Mouse (Mus musculus): Measurements from ENCODE around the gene Fntb.

Gene Fntb

DNA sequence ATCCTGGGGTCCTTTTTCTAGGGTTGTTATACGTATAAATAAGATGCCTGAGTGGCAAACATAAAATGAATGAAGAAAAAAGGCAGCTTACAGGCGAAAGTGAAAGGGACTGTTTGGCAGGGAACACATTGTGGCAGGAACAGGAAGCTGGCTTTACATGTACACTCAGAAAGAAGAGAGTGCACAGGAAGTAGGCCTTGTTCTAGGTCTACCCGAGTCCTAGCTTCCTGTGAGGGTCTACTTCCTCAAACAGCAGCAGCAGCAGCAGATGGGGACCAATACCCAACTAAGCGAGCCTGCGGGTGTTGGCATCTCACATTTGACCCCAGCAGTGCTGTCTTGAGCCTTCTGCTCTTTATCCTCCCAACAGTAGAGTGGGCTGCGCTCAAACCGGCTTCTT, 121.4 kb downstream of the Fntb start:
- DNase-seq (ENCODE audit: low read depth, low spot score), result no peak

DNA sequence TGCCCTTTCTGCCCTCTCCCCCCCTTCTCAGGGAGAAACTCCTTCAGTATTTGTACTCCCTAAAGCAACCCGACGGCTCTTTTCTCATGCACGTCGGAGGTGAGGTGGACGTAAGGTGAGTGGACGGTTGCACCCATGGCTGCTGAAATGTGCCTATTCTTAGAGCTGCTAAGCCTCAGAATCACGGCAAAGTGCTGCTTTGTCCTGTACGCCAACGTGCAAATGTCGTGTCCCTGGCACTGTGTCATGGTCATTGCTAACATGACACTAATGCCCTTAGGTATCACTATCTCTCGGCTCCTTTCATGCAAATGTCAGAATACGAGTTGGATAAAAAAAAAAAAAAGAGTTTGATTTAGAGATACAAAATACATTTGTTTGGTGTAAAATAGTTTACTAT, 122.6 kb downstream of the Fntb start:
- peak; percentile 44 for DNase-seq (ENCODE audit: low read depth, low spot score)

DNA sequence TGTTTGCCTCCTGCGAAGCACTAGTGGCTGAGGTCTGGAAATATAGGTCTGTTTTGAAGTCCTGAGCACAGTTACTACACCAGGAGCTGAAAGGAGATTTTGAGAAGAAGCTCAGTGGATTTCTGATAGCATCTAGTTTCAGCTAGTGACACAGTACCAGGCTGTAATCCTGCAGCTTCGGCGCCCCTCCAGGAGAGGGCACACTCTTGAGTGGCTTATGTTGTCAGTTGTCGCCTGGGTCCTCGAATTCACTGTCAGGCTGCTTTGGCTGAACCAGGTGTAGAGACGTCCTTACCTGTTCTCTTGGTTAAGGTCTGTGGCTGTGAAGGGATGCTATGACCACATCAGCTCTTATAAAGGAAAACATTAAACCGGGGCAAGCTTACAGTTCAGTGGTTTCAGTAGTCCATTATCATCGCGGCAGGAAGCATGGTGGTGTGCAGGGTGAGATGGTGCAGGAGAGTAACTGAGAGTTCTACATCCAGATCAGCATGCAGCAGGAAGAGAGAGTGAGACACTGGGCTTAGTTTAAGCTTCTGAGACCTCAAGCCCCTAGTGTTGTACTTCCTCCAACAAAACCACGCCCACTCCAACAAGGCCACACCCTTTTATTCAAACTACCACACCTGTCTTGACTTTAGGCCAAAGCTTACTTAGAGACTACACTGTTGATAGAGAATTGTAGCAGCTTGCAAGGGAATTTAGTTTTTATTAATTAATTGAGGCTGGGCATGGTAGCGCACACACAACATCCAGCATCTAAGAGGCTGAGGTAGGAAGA, 124.2 kb downstream of the Fntb start:
- no peak for DNase-seq (ENCODE audit: low read depth, low spot score)

DNA sequence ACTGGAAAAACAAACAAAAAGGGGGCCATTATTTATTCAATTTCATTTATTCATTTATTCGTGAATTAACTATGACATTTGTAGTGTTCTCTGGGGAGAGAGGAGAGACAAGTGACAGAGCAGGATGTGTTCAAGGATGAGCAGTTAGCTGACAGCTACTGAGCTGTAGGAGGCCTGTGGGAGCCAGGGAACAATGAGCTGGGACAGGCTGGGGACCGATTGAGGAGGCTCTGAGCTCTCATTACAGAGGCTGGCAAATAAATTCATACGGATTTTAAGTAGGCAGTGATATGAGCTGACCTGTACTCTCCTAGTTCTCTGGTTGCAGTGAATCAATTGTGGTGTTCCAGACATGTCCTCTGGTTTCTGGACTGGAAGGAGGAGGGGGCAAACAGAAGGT, 125.8 kb downstream of the Fntb start:
- no peak for DNase-seq (ENCODE audit: low read depth, low spot score)

DNA sequence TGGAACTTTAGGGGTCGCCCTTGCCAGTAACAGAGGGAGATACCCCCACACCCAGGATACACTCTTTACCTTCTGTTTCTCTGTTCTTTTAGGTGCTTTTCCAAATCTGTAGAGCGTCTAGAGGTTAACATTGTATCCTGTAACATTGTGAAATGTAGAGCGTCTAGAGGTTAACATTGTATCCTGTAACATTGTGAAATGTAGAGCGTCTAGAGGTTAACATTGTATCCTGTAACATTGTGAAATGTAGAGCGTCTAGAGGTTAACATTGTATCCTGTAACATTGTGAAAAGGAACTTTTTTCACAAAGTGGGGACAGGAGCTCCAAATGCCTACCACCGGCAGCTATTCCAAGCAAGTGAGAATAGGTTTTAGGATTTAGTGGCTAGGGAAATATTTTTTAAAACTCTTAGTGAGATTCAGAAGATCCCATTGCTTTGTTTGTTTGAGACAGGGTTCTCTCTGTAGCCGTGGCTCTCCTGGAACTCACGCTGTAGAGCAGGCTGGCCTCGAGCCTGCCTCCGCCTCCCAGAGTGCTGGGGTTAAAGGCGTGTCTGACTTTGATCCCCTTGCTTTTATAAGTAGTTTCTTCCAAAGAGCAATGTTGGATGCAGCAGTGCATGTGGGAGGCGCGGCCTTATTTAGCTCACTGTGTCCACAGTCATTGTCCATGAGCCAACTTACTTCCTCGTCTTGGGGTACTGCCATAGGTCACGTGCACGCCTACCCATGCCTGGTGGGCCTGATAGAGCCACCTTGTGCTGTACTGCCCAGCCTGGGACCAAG, 127.7 kb downstream of the Fntb start:
- no peak for DNase-seq (ENCODE audit: low read depth, low spot score)

DNA sequence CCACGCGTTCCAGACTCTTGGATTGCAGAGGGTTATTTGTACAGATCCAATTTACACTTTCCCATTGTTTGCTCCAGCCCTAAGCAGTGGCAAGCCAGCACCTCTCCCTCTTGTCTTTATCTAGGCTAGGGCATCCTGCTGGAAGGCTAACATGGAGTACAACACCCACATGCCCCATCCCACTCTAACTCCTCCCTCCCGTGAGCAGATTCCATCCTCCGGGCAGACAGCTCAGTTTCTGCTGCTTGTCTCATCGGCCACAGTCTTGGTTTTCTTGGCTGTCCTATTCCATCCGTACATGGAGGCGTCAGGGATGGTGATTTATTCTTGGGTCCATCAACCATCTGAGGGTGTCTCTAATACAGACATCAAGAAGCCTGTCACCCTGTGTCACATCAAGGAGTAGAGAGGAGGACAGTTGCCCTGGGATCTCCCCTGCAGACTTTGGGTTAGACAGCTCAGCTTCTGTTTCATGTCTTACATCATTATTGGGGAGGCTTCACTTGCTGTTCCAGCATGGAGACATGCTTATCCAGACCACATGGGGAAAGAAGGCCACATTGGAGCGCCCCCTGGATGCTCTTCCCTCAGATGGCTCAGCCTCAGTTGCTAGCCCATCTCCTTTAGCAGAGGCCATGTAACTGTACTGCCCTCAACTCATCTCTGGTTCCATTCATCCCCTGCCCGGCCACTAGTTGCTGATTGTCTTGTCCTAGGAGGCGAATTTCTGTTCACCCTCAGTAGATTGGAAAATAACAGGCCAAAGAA, 129.6 kb downstream of the Fntb start:
- DNase-seq (ENCODE audit: low read depth, low spot score), result no peak

DNA sequence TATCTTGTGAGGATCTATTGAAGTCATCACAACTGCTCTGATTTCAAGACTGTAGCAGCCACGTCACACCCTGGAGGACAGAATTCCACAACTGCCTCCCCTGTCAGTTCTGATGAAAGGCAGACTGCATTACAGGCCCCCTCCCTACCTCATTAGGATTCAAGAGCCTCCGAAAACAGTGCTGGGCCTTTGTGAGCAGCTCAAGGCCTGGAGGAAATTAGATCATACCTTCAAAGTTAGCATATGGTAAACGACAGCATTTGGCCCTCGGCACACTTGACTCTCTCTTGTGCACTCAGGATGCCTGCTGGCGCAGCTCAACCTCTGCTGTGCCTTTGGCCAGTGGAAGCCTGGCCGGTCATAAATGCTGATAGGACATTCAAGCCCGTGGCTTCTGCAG, 130.4 kb downstream of the Fntb start:
- no peak for DNase-seq (ENCODE audit: low read depth, low spot score)

DNA sequence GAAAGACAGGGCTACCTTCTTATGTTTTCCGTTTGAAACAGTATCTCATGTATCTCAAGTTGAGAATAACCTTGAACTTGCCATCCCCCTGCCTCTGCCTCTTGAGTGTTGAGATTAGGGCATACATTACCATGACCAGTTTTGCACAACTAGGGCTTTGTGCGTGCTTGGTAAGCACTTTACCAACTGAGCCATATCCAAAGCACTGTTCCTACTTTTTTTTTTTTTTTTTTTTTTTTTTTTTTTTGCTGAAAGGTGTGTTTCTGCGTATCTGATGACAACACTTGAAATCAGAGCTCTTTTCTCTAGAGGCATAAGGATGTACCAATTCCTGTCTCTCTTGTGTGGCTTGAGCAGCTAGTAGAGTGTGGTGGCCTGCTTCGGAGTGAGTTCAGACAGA, 131.2 kb downstream of the Fntb start:
- no peak for DNase-seq (ENCODE audit: low read depth, low spot score)

DNA sequence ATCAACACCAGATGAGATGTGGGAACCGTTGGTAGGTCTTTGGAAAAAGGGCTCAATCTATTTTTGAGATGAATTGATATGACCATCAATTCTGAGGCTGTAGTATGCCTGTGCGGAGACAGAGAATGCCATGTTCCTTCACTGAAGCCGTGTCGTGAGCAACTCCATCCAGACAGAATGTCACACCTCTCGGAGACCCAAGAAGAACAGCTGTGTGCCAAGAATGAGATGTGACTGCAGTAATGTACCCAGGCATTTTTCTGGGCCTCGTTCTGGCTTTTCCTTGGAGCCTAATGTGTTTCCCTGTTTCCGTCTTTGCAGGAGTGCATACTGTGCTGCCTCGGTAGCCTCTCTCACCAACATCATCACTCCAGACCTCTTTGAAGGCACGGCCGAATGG, 131.6 kb downstream of the Fntb start:
- peak; percentile 45 for DNase-seq (ENCODE audit: low read depth, low spot score)

DNA sequence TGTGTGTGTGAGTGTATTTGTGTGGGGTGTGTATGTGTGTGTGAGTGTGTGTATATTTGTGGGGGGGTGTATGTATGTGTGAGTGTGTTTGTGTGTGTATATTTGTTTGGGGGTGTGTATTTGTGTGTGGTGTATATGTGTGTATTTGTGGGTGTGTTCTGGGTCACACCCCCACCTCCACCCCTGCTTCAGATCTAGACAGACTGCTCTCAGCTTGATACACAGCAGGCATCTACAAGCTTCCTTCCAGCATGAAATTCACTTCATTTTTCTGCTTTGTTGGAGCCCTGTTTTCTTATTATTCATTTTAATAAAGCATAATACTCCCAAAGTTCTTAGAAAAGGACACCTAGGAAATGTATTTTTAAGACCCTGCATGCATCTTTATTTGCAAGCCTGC, 132.8 kb downstream of the Fntb start:
- no peak for DNase-seq (ENCODE audit: low read depth, low spot score)

DNA sequence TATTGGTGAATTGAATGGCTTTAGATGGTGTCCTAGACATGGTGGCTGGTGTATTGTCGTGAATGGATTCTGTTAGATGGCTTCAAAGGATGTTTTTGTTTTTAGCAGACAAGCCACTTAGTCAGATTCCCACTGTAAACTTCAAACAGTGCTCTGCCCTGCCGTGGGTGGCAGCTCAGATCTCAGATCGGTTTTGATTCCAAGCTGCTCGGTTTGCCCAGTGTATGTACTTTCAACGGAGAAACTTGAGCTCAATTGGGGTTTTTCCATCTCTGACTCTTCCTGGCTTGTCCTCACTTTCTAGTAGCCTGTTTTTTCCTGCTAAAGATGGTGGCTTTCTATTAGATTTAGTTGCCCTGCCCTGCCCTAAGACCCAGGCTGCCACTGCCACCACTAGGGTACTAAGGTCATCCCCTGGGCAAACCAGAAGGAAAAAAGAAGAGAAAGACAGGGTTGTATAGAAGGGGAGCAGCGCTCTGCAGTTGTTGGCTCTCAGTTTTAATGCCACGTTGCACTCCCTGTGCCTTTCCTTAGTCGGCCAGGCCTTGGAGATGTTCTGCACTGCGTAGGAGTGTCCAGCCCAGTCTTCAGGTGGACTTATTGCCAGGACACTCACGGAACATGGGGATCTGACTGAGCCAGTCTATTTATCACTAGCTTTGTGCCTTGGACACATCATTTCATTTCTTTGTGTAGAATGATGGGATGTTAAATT, 134.0 kb downstream of the Fntb start:
- DNase-seq (ENCODE audit: low read depth, low spot score), result peak; percentile 34

DNA sequence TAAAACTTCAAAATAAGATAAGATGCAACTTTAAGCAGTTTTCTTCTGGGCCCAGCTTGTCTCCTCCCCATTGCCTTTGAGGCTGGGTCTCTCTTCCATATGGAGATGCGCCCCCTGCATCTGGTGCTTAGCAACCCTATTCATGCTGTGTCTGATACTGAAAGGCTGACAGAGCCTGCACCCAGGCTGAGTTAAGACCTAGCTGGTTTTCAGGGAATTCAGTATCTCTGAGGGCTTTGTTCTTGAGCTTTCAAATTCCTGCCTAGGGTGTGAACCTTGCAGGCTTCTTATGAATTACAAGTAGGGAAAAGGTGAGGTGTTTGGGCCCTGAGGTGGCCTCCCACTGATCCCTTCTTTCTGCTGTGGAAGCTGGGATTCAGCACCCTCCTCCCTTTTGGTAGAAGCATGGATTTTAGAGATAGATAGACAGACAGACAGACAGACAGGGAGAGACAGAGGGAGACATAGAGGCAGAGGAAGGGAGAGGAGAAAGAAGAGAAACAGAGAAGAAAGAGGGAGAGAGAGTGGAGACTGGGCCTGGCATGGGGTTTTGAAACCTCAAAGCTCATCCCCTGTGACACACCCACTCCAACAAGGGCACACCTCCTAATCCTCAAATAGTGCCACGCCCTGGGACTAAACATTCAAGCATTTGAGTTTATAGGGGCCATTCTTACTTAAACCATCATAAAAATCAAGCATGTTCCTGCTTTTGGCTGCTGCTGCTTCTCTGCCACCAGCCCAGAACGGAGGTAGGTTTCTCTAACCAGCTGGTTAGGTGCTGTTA, 136.3 kb downstream of the Fntb start:
- no peak for DNase-seq (ENCODE audit: low read depth, low spot score)

DNA sequence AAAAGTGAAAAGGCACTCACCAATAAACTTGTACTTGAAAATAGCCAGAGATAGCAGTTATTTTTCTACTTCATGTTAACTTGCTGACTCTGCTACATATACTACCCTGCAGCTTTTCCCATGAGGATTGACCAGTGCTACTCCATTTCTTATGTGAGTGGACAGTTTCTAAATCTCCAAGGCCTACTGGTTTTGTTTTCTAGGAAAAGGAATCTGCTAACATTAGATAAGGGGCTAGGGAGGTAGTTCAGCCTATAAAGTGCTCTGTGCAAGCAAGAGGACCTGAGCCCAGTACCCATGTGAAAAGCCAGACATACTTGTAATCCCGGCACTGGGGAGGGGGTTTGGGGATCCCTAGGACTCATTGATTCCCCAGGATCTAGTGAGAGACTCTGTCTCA, 140.9 kb downstream of the Fntb start:
- no peak for DNase-seq (ENCODE audit: low read depth, low spot score)

DNA sequence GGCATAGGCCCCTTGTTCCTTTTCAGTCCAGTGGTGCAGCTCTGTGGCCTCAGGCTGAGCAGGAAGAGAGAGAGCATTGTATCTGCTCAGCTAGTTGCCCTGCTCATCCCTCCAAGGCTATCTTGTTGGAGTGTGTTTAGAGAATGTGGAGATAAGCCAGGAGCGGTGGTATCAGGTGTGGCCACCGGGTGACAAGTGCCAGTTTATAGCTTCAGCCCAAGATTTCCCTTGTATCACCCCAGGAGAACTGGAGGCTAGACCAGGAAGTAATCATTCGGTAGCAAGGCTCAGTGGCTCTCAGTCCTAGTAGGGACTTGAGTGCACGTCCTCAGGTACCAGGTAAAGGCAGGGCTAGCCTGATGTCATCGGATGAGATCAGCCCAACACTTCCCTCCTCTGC, 143.8 kb downstream of the Fntb start:
- DNase-seq (ENCODE audit: low read depth, low spot score), result no peak

DNA sequence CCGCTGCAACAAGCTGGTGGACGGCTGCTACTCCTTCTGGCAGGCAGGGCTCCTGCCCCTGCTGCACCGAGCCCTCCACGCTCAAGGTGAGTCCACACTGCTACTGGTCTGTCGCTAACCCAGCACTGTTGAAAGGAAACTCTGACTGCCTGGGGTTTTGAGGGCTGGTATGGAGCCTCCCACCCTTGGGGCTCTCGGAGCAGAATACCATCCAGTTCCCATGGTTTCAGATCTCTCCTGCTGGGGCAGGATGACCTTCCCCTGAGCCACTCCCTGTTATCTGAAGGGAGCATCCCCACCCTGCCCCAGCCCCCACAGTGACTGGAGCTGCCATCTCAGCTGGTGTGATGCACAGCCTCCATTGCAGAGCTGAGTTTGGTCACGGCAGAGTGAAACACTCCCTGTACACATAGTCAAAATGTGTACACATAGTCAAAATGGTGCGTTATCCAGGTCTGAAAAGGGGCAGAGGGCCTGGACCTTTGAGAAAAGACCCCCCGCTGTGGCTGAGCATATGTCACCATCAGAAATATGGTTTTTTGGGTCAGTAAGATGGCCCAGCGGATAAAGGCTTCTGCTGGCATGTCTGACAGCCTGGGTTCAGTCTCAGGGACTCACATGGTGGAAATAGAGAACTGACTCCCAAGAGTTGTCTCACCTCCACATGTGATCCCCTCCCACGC, 145.0 kb downstream of the Fntb start:
- DNase-seq (ENCODE audit: low read depth, low spot score), result no peak

DNA sequence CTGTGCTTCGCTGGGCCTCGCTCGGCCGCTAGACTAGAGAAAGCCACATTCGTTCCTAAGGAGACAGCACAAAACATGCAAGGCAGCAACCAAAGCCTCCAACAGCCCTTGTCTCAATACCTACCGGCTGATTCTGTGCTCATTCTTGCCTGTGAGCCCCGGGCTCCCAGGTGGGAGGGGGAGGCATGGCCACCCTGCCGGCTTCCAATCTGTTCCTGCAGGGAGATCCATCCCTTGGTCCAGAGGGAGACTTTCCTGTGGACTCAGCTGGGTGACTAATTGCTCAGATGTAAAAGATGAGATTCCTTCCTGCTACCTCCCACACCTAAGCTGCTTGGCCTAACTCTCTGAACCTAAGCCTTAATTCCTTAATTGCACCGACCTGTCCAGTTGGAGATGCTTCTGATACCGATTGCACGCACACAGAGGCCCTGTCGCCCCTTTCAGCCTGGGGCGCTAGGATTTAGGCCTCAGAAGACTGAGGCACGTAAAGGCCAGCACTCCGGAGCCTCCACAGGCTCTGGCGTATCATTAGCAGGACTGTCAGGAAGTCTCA, 145.9 kb downstream of the Fntb start:
- DNase-seq (ENCODE audit: low read depth, low spot score), result no peak

DNA sequence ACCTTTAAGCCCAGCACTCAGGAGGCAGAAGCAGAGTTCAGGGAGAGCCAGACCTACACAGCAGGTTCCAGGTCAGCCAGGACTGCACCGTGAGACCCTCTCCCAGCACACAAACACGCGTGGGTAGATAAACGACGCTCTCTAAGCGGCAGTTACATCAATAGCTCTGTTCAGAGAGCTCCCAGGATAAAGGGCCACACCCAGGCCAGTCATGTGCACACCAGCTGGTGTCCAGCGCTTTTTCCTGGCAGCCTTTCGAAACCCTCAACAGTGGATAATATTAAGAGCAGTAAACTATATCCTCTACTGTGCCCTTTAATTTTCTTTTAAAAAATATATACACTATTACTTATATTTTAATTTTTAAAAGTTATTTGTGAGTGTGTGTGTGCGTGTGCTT, 146.8 kb downstream of the Fntb start:
- DNase-seq (ENCODE audit: low read depth, low spot score), result peak; percentile 24

DNA sequence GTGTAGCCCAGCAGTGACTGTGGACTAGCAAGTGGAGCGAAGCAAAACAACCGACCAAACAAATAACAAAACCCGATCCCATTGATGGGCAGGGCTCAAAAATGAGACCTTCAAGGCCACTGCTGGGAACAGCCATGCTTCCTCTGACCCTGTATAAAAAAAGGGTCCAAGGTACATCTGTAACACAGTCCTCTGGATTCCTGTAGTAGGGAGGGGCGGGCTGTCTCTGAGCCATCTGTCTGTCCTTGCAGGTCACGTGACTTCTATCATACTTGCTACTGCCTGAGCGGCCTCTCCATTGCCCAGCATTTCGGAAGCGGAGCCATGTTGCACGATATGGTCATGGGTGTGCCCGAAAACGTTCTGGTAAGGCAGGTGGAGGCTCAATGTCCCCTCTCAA, 150.8 kb downstream of the Fntb start:
- no peak for DNase-seq (ENCODE audit: low read depth, low spot score)

DNA sequence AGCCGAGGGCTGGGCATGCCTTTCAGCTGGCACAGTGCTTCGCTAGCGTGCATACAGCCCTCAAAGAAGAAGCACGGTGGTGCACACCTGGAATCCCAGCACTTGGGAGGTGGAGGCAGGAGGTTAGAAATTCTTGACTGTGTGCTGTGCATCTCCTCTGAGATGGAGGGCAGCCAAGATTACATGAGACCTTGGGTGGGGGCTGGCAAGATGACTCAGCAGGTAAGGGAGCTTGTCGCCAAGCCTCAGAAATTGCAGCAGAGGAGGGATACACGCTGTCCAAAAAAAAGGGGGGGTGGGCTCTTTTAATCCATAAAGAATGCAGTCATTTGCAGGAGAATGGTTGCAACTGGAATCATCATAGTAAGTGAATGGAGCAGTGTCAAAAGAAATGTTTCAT, 152.7 kb downstream of the Fntb start:
- no peak for DNase-seq (ENCODE audit: low read depth, low spot score)

DNA sequence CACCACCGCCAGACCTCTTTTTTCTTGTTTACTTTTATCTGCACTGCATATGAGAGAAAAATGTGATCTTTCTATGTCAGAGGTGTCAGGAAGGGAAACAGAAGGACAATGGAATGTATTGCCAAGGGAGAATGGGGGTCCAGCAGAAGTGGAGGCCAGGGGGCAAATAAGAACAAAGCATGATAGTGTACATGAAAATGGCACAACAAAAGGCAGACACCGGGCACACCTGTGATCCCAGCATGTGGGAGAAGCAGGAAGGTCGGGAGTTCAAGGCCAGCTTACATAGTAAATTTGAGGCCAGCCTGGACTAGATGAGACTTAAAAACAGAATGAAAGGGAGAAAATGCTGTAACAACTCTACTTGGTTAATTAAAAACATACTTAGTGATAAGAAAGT, 153.5 kb downstream of the Fntb start:
- no peak for DNase-seq (ENCODE audit: low read depth, low spot score)

All from skeletal muscle tissue, adult 2 months (tissue).